Mouse (Mus musculus) A20 (cell line): Measurements from ENCODE around the gene Zzz3.

Experiments used
- DNase-seq: peaks from one replicate; pipeline ENCODE4 v3.0.0-alpha.2; 2011; ENCODE audit warnings: low read depth, low spot score

The Zzz3 gene

GRCm38 (mm10) chr3:152497084-152497483, 101.8 kb downstream of the Zzz3 start:
- DNase-seq: no peak

- no peak for DNase-seq
These were observed 102.6 kb downstream of the Zzz3 start for GRCm38 (mm10) chr3:152497842-152498241.

GRCm38 (mm10) chr3:152498968-152499696, 103.9 kb downstream of the Zzz3 start:
- no peak for DNase-seq

DNA sequence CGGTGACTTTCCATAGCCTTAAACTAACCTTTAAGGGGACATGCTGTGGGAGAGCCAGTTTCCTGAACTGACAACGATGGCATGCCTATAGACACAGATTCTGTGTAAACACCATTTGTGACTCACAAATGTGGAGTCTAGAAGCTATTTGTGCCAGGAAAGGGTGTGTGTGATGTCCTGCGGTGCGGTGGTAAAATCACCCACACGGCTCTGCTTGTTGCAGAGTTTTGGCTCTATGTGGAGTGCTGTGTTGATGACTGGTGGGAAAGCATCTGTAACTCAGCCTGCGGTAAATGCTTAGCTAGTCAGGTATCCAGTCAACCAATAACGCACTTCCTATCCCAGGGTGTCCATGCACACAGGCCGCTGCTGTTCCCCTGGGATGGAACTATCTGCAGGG, 112.6 kb downstream of the Zzz3 start:
- no peak for DNase-seq

DNA sequence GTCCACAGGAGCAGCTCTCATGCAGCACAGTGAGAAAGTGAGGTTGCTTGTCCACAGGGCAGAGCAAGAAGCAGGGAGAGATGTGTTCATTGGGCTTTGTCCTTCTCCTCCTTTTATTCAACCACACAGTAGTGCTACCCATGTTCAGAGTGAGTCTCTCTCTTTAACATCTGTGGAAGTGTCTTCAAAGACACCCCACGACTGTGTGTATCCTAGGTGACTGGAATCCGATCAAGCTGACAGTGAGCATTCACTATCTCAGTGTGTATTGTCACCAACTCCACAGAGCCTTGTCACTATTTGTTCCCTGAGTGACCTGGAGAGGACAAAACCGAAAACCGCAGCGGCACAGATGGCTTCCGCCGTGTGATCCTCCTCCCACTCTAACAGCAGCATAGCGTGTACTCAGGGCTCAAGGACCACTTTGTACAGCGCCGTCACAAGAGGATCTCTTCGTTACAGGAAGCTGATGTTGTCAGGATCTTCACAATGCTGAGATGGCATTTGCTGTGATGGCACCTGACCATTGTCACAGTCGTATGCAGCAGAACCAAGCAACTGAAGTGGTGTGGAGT, 113.2 kb downstream of the Zzz3 start:
- no peak for DNase-seq

DNA sequence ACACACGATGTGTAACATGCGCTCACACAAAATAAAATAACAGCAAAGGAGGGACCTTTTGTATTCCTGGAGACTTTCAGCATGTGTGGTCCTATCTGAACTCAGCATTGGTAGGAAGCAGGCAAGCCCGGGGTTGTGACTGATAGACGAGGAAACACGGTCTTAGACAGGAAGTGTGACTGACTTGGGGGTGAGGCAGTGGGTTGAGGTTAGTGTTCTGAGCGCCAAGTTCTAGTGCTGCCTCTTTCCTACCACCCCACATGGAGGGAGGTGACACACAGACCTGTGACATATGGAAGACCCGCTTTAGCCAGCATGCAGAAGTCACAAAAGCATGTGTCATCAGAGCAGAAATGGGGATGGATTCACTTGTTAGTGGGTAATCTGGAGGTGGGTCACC, 114.0 kb downstream of the Zzz3 start:
- DNase-seq: no peak
